Mouse (Mus musculus) heart, adult 10 weeks (tissue): ENCODE data around the gene Shoc2. TPM values are rescaled to one million over a fixed set of nuclear protein-coding genes. Genes with fewer than 3 reads are reported as not detected.

Experiments used
- polyA plus RNA-seq: library from polyadenylated mRNA; stranded (reverse); fragments of 350-450 nt; fragmentation: Illumina TruSeq; extraction: RNeasy Lipid Tissue Mini Kit (QIAGEN cat#74804); gene quantifications from one replicate; pipeline ENCODE4 v1.2.3, GENCODE M21; 2014; ENCODE audit warnings: low read depth, low replicate concordance

Gene Shoc2
- polyA plus RNA-seq = 23.7 TPM

GRCm38 (mm10) chr19:53943802-53944785 is at the start of gene Shoc2, which contains the start of gene Bbip1:
Shoc2 (plus strand) TSS chr19:53944306.
Bbip1 (minus strand) TSS chr19:53944627.

GRCm38 (mm10) chr19:54043851-54044250 is 99.7 kb downstream of the Shoc2 start, which contains the start of gene Adra2a:
Adra2a (plus strand) TSS chr19:54044151.

Other genes starting within 250 kb of the Shoc2 start
- gene Pdcd4, start 52.1 kb upstream of the Shoc2 start, polyA plus RNA-seq = 15.0 TPM
- gene Bbip1, start 321 bp downstream of the Shoc2 start, polyA plus RNA-seq = 79.9 TPM
- gene Adra2a, start 99.8 kb downstream of the Shoc2 start, polyA plus RNA-seq = not detected